Mouse (Mus musculus): ENCODE data around the gene Cadps2.

Cadps2 gene

GRCm38 (mm10) chr6:23255161-23255560 is 584.1 kb downstream of the Cadps2 start:
- no peak for DNase-seq (ENCODE audit: extremely low read depth, insufficient read length, low spot score)

GRCm38 (mm10) chr6:23254644-23255043 is 584.6 kb downstream of the Cadps2 start:
- no peak for DNase-seq (ENCODE audit: extremely low read depth, insufficient read length, low spot score)

- no peak for DNase-seq (ENCODE audit: extremely low read depth, insufficient read length, low spot score)
Measured at GRCm38 (mm10) chr6:23253353-23254311, 585.6 kb downstream of the Cadps2 start.

GRCm38 (mm10) chr6:23252196-23253135 is 586.8 kb downstream of the Cadps2 start:
- no peak for DNase-seq (ENCODE audit: extremely low read depth, insufficient read length, low spot score)

- no peak for DNase-seq (ENCODE audit: extremely low read depth, insufficient read length, low spot score)
Measured at GRCm38 (mm10) chr6:23251431-23251830, 587.8 kb downstream of the Cadps2 start.

GRCm38 (mm10) chr6:23250288-23250955 is 588.8 kb downstream of the Cadps2 start:
- no peak for DNase-seq (ENCODE audit: extremely low read depth, insufficient read length, low spot score)

- DNase-seq (ENCODE audit: extremely low read depth, insufficient read length, low spot score): no peak
Measured at GRCm38 (mm10) chr6:23249616-23250287, 589.5 kb downstream of the Cadps2 start.

- no peak for DNase-seq (ENCODE audit: extremely low read depth, insufficient read length, low spot score)
Measured at GRCm38 (mm10) chr6:23249053-23249401, 590.2 kb downstream of the Cadps2 start.

- DNase-seq (ENCODE audit: extremely low read depth, insufficient read length, low spot score): no peak
Measured at GRCm38 (mm10) chr6:23248313-23249052, 590.7 kb downstream of the Cadps2 start, which contains the start of gene Fezf1. Gene Fezf1 (minus strand): TSS chr6:23248362.

- DNase-seq (ENCODE audit: extremely low read depth, insufficient read length, low spot score): no peak
Measured at GRCm38 (mm10) chr6:23247512-23248312, 591.5 kb downstream of the Cadps2 start.

- no peak for DNase-seq (ENCODE audit: extremely low read depth, insufficient read length, low spot score)
Measured at GRCm38 (mm10) chr6:23246790-23247511, 592.3 kb downstream of the Cadps2 start.

- no peak for DNase-seq (ENCODE audit: extremely low read depth, insufficient read length, low spot score)
Measured at GRCm38 (mm10) chr6:23246061-23246789, 593.0 kb downstream of the Cadps2 start.

- no peak for DNase-seq (ENCODE audit: extremely low read depth, insufficient read length, low spot score)
Measured at GRCm38 (mm10) chr6:23245545-23246011, 593.6 kb downstream of the Cadps2 start.

- DNase-seq (ENCODE audit: extremely low read depth, insufficient read length, low spot score): no peak
Measured at GRCm38 (mm10) chr6:23245121-23245520, 594.1 kb downstream of the Cadps2 start.

- DNase-seq (ENCODE audit: extremely low read depth, insufficient read length, low spot score): no peak
Measured at GRCm38 (mm10) chr6:23243821-23244760, 595.1 kb downstream of the Cadps2 start.

Data from 3134 (cell line).